Mouse (Mus musculus) limb, embryonic 11.5 days (tissue): ENCODE data around the gene Pus7l. TPM values are rescaled to one million over a fixed set of nuclear protein-coding genes. Genes with fewer than 3 reads are reported as not detected.

ENCODE experiments used
- ATAC-seq: fragments of 200-750 bp; cut with Nextera tagmentation; 2 replicates; pipeline ENCODE4 v1.8.0; 2017; ENCODE audit warnings: low read depth; ENCODE audit not compliant: insufficient number of reproducible peaks, low FRiP score, low TSS enrichment
- DNase-seq: peaks from one replicate; pipeline ENCODE4 v3.0.0-alpha.2; 2015; ENCODE audit warnings: low spot score
- H3K27ac ChIP-seq: fragments of 300-500 bp; sonication (generic); replicated peaks from 2 replicates; pipeline ENCODE4 v1.5.1; 2014; ENCODE audit warnings: low read depth, mild to moderate bottlenecking, low read length
- H3K27me3 ChIP-seq: fragments of 300-500 bp; sonication (generic); 2 replicates; pipeline ENCODE4 v1.6.1; 2014; ENCODE audit warnings: mild to moderate bottlenecking, low read length, mixed read lengths; ENCODE audit not compliant: control insufficient read depth, insufficient read depth
- H3K36me3 ChIP-seq: fragments of 300-500 bp; sonication (generic); 2 replicates; pipeline ENCODE4 v1.6.1; 2014; ENCODE audit warnings: mild to moderate bottlenecking, low read length, moderate library complexity, mixed read lengths; ENCODE audit not compliant: control insufficient read depth, insufficient read depth
- H3K4me1 ChIP-seq: fragments of 300-500 bp; sonication (generic); 2 replicates; pipeline ENCODE4 v1.6.1; 2014; ENCODE audit warnings: low read length, mixed read lengths; ENCODE audit not compliant: control insufficient read depth, insufficient read depth
- H3K4me2 ChIP-seq: fragments of 300-500 bp; sonication (generic); 2 replicates; pipeline ENCODE4 v1.6.1; 2014; ENCODE audit warnings: low read depth, mild to moderate bottlenecking, moderate library complexity; ENCODE audit not compliant: severe bottlenecking
- H3K4me3 ChIP-seq: fragments of 300-500 bp; sonication (generic); 2 replicates; pipeline ENCODE4 v1.5.1; 2014; ENCODE audit warnings: low read depth, low read length
- H3K9ac ChIP-seq: fragments of 300-500 bp; sonication (generic); 2 replicates; pipeline ENCODE4 v1.6.1; 2014; ENCODE audit warnings: mild to moderate bottlenecking, low read length
- H3K9me3 ChIP-seq: fragments of 300-500 bp; sonication (generic); 2 replicates; pipeline ENCODE4 v1.6.1; 2016; ENCODE audit warnings: low read length; ENCODE audit not compliant: control insufficient read depth
- WGBS: fragments of 180-500 bp; shearing (Covaris S2); extraction: QIAGEN DNeasy Blood & Tissue Kit; methylation state at CpG from one replicate; pipeline ENCODE4 v1.1.7; 2014; 5-methylcytosine and 5-hydroxymethylcytosine counted together
- polyA plus RNA-seq: library from polyadenylated mRNA; unstranded; fragments of >200 nt; fragmentation: Nextera tagmentation; extraction: Ambion mirVana; gene quantifications from 2 replicates; pipeline ENCODE4 v1.2.1, GENCODE M21; 2014

Gene Pus7l
- polyA plus RNA-seq, 1 experiment from 2014 or later, result 9.0 TPM

DNA sequence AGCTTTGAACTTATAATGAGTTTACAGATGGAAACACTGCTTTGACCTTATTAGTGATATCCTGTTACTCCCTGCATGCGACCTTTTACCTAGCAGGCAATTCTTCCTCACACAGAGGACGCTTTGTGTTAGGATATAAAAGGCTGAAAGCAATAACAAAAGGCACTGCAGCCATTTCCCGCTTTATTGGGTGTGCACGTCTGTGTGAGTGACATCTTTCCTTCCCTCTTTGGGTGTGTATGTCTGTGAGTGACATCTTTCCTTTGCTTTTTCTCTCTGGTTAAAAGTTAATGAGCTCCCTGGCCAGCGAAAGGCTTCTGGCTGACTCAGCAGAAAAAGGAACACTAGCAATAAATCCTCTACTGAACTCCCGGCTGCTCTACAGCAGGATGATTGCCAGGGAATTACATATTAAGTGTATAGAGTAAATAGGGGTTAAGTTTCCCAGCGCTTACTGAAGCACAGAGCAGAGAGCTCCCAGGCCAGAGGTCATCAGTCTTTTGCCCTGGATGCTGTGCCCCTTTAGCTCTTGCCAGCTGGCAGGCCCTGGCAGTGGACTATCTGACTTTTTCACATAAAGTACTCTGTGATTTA, 38.8 kb upstream of the Pus7l start:
- DNase-seq (no peak), ATAC-seq (no peak)
- Histone ChIP-seq H3K4me2 (no peak overlapping the region), H3K9me3 (no peaks in the 10 kb centered on the region), H3K9ac (no peak overlapping the region), H3K4me1 (no peaks in the 10 kb centered on the region), H3K27me3 (no peaks in the 10 kb centered on the region), H3K36me3 (peaks cover 17% of the 10 kb centered on the region; the same call in 1 of the 2 replicates), H3K4me3 (no peak overlapping the region), H3K27ac (no peak overlapping the region)
- WGBS, result 58% methylated on average over 7 of the region's 7 CpGs

DNA sequence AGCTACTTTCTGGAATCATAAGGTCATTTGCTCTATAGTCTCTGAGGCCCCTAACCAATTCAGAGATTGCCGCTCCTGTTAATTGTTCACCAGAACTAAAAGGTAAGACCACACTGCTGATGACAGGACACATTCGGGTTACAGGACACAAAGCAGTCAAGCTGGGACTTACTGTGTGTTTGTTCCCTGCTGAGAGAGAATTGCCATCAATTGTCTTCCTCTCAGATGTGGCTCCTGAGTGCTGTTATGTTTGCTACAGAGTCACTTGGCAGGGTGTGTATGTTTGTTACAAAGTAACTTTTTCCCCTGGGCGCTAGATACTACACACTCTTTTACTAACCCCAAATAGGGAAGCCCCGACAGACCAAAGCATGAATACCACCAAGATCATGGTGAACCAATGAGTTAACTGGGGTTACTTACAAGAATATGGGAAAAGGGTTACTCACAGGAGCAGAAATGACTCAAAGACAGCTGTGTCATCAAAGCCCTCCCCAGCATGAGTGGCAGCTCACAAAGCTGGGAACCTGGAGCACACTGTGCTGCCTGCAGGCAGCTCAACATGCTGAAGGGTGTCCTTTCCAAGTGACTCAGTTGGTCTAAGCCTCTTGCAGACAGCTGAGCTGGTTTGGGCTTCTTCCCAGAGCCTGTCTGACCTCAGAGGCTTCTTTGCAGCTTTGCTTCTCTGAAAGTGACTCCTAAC, 31.4 kb upstream of the Pus7l start:
- H3K27me3 ChIP-seq, result no peaks in the 10 kb centered on the region
- H3K4me2 ChIP-seq, result no peak overlapping the region
- ATAC-seq (no peak), DNase-seq (no peak)
- H3K9ac ChIP-seq, result no peak overlapping the region
- H3K27ac ChIP-seq, result no peak overlapping the region
- no peaks in the 10 kb centered on the region for H3K4me1 ChIP-seq
- H3K4me3 ChIP-seq, result no peak overlapping the region
- no peaks in the 10 kb centered on the region; the same call in 1 of the 2 replicates for H3K36me3 ChIP-seq
- no peaks in the 10 kb centered on the region for H3K9me3 ChIP-seq
- WGBS, result 71% methylated on average over 4 of the region's 4 CpGs

DNA sequence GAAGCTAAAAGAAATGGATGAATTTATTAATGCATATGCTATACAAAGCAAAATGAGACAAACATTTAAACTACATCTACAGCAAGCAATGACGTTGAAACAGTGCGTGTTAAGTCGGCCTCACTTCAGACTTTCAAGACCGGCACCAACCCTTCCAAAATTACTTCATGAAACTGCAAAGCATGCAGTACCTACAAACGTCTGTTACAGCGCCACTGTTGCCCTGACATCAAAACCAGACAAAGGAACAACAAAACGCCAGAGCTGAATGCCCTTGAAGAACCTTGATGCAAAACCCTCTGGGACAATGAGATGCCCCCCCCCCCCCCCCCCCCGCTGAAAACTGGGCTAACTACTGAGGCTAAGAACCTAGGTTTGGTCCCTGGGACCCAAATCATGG, 29.4 kb upstream of the Pus7l start:
- Histone ChIP-seq H3K27ac (no peak overlapping the region), H3K9ac (no peak overlapping the region), H3K36me3 (no peaks in the 10 kb centered on the region), H3K4me2 (no peak overlapping the region), H3K9me3 (no peaks in the 10 kb centered on the region), H3K4me1 (no peaks in the 10 kb centered on the region), H3K4me3 (no peak overlapping the region), H3K27me3 (no peaks in the 10 kb centered on the region)
- DNase-seq (no peak), ATAC-seq (no peak)
- WGBS, result 72% methylated on average over 8 of the region's 8 CpGs

DNA sequence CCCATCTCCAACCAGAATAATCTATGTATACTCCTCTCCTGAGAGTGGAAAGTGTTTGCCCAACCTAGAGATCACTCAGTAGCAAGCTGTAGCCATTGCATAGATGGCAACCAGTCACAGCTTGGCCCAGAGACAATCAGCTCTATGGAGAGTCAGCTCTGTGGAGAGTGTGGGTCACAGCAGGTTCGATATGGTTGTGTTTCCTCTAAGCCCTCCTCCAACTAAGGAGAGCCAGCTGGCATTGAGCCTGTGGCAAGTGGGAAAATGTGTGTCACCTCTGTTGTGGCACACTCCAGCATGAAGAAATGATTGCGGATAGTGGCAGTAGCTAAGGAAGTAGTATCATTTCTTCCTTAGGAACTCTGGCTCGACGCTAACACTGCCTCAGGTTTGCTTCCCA, 28.2 kb upstream of the Pus7l start:
- ATAC-seq (no peak), DNase-seq (no peak)
- H3K27me3 ChIP-seq, result no peaks in the 10 kb centered on the region
- no peak overlapping the region for H3K9ac ChIP-seq
- H3K36me3 ChIP-seq, result no peaks in the 10 kb centered on the region
- H3K4me2 ChIP-seq, result no peak overlapping the region
- 92% methylated on average over 4 of the region's 4 CpGs for WGBS
- H3K27ac ChIP-seq, result no peak overlapping the region
- H3K9me3 ChIP-seq, result no peaks in the 10 kb centered on the region
- no peak overlapping the region for H3K4me3 ChIP-seq
- H3K4me1 ChIP-seq, result no peaks in the 10 kb centered on the region

DNA sequence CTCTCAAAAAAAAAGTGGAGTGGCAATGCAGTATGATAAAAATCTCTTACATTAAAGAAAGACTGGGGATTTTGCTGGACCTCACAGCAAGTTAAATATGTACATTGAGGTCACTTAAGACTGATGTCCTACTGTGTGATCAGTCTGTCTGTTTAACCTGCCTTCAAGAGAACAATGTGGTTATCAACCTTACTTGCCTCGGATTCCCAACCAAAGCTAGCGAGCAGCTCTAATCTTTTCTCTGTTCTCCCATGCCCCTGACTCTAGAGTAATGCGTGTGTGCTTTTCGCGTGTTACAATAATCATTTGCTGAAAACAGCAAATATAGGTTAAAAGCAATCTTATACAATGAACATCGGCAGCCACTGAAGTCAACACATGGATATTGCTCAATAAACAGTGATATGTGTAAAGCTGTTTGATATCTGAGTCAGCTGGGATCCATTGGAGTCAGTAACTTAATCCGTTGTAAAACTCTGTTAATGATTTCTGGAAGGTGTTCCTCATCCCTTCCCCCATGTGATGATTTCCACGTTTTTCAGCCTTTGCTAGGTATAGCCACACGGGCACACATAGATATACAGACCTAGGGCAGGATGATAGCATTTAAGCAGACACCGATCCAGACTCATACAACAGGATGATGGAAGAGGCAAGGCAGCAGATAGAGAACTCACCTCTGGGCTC, 25.3 kb upstream of the Pus7l start:
- H3K9me3 ChIP-seq, result no peaks in the 10 kb centered on the region
- no peaks in the 10 kb centered on the region for H3K4me1 ChIP-seq
- ATAC-seq, result no peak
- DNase-seq, result no peak
- H3K4me3 ChIP-seq, result no peak overlapping the region
- no peak overlapping the region for H3K4me2 ChIP-seq
- H3K27me3 ChIP-seq, result no peaks in the 10 kb centered on the region
- 90% methylated on average over 10 of the region's 10 CpGs for WGBS
- H3K36me3 ChIP-seq, result no peaks in the 10 kb centered on the region
- no peak overlapping the region for H3K27ac ChIP-seq
- H3K9ac ChIP-seq, result no peak overlapping the region

DNA sequence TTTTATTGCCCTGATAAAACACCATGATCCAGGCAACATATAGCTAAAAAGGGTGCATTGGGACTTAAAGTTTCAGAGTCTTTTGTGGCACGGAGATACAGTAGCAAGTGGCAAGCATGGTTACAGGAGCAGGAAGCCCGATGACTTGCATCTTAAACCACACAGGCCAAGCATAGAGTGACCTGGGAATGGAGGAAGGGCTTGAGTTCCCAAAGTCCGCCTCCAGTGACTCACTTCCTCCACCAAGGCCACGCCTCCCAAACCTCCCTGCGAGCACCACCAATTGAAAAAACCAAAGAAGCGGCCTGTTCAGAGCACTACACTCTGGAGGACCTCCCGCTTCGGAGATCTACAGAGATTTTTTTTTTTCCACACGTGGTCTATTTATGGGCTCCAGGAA, 22.5 kb upstream of the Pus7l start:
- H3K27me3 ChIP-seq, result no peaks in the 10 kb centered on the region
- 91% methylated on average over 9 of the region's 9 CpGs for WGBS
- ATAC-seq (no peak), DNase-seq (no peak)
- H3K36me3 ChIP-seq, result no peaks in the 10 kb centered on the region
- no peak overlapping the region for H3K4me2 ChIP-seq
- H3K9ac ChIP-seq, result no peak overlapping the region
- H3K4me3 ChIP-seq, result no peak overlapping the region
- H3K27ac ChIP-seq, result no peak overlapping the region
- no peaks in the 10 kb centered on the region for H3K4me1 ChIP-seq
- H3K9me3 ChIP-seq, result no peaks in the 10 kb centered on the region

DNA sequence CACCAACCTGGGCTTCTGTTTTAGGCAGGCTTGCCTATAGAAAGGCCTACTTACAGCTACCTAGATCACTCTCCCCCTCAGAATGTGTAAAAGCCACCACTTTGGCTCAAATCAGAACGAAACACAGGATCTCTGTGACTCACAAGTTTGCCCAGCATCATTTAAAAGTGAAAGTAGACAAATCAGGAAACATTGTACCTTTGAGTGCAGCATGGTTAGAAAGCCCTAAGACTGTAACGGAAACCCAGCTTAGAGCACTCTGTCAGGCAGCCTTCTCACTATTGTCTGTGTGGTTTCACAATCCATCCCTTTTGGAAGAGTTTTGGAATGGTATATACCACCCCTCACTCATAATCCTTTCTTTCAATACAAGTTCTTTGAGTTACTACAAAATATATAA, 21.6 kb upstream of the Pus7l start:
- Histone ChIP-seq H3K9me3 (no peaks in the 10 kb centered on the region), H3K4me2 (no peak overlapping the region), H3K4me1 (no peaks in the 10 kb centered on the region), H3K27ac (no peak overlapping the region), H3K4me3 (no peak overlapping the region), H3K9ac (no peak overlapping the region), H3K27me3 (no peaks in the 10 kb centered on the region), H3K36me3 (no peaks in the 10 kb centered on the region)
- WGBS, result 93% methylated on average over 2 of the region's 2 CpGs
- DNase-seq, result no peak
- no peak for ATAC-seq

DNA sequence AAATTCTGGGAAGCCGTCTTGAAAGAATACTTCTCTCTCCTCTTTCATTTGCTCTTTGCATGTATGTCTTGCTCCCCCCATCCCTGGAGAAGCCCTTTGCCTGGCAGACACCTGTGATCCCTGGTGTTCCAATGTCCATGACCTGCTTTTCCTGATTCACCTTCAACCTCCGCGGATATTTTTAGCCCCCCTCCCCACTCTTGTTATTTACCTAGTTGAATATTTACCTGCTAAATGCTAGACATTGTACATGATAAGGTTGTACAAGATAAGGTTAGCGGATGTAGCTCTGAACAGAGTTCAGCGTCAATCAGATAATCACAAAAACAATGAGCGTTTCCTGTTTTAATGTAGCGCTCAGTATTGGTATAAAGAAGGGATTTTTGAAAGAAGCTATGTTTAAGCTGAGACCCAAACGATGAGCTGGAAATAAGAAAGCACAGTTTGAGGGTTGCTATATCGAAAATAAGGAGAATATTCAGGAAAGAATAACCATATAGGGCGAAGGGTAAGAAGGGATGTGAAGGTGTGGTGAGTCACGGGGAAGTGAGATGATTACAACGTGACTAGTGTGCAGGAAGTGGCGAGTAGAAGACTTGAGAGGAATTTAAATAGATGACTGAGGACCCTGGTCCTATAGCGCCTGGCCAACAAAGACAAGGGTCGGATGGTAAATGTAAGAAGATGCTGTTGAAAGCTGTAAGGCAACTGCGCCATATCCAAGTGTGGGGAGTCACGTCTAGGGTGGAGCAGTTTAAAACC, 15.7 kb upstream of the Pus7l start:
- no peak overlapping the region for H3K4me2 ChIP-seq
- no peaks in the 10 kb centered on the region for H3K36me3 ChIP-seq
- H3K9me3 ChIP-seq, result no peaks in the 10 kb centered on the region
- H3K4me1 ChIP-seq, result no peaks in the 10 kb centered on the region
- DNase-seq (no peak), ATAC-seq (no peak)
- H3K27me3 ChIP-seq, result no peaks in the 10 kb centered on the region
- WGBS, result 86% methylated on average over 17 of the region's 17 CpGs
- no peak overlapping the region for H3K9ac ChIP-seq
- no peak overlapping the region for H3K4me3 ChIP-seq
- H3K27ac ChIP-seq, result no peak overlapping the region
